Mouse (Mus musculus) right cerebral cortex, postnatal 36 days (tissue): ENCODE data around the gene Myo18b.

Experiments used
- DNase-seq, 2 experiments: peaks; one replicate each; pipeline ENCODE4 v3.0.0; 2022; ENCODE audit warnings: low spot score in 2 of 2, mixed read lengths in 1 of 2

Gene Myo18b

GRCm38 (mm10) chr5:112895674-112896654, at the start of gene Myo18b:
Myo18b (minus strand) TSS chr5:112896362.
- DNase-seq = no peak

DNA sequence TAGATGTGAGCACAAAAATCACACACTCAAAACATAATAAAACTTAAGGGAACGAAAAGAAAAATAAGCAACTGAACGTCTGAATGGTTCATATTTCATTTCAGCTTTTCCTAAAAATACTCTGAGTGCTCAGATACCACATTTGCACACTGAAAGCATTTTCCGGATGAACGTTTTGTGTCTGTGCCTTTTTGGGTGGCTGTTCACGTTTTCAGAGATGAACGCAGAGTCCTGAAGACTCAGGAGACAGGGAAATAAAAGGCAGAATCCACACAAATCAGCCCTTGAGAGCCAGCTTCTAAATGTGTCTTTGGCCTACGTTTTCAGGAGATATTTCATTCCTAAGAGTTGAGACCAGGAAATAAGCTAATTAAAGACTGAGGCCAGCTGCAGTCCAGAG, 49.8 kb upstream of the Myo18b start:
- no peak for DNase-seq

GRCm38 (mm10) chr5:112942244-112942643, 46.1 kb upstream of the Myo18b start:
- DNase-seq = no peak

- no peak for DNase-seq
Observed at GRCm38 (mm10) chr5:112941001-112941400, 44.8 kb upstream of the Myo18b start.

DNA sequence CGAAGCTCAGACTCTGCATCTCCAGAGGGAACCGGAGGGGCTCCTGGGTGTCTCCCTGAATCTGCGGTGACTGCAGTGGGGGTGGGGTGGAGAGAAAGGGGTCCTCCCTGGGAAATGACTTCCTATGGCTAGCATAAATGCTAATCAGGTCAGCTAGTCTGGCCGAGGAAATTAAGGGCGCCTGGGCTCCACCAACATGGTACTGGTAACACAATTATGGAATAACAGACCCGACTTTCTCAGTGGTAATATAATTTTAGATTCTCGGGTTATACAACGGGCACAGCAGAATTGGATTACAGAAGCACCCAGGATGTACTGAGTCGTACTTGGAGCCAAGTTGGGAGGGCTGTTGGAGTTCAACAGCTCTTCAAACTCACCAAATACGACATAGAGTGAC, 40.5 kb upstream of the Myo18b start:
- no peak for DNase-seq

- no peak for DNase-seq
Observed at GRCm38 (mm10) chr5:112935436-112935835, 39.3 kb upstream of the Myo18b start.

GRCm38 (mm10) chr5:112932878-112933567, 36.9 kb upstream of the Myo18b start:
- DNase-seq = no peak

- no peak for DNase-seq
Observed at GRCm38 (mm10) chr5:112931901-112932300, 35.7 kb upstream of the Myo18b start.

DNA sequence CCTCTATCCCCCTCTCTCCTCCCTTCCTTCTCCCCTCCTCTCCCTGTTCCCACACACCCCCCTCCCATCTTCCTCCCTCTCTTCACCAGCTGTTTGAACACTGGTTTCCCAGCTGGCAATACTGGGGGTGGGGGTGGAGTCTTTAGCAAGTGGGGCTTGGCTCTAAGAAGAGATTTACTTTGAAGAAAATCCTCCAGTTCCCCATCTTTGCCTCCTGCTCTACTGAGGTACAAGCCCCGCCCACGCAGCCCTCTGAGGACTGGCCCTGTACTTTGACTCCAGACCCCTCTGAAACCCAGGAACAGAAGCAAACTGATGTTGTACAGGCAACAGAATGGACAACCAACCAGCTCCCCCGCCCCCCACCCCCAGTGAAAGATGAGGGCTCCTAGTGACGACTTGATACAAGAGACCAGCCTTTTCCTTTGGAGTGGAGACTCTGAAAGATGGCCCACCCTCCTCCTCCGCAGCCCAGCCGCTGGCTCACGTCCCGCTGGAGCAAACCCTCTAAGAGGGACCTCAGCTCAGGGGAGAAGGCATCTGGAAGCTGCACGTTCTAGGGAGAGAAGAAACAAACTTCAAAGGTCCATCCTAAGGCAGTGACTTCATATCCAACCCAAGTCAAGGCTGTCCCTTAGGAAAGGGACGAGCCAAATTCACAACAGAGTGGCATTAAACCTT, 32.2 kb upstream of the Myo18b start:
- no peak for DNase-seq

DNA sequence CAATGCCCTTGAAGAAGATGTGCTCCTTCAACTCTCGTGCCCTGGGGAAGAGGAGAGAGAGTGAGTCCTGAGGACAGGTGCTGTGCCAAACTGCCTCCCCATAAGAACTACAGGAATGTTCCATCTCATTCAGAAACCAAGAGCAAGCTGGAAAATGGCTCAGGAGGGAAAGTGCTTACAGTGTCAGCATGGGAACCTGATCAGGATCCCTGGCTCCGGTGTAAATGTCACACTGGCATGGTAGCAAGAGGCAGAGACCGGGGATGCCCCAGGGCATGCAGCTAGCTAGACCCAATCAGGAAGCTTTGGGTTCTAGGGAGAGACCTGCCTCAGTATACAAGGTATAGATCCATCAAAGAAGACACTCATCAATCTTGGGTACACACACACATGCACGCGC, 29.3 kb upstream of the Myo18b start:
- no peak for DNase-seq

DNA sequence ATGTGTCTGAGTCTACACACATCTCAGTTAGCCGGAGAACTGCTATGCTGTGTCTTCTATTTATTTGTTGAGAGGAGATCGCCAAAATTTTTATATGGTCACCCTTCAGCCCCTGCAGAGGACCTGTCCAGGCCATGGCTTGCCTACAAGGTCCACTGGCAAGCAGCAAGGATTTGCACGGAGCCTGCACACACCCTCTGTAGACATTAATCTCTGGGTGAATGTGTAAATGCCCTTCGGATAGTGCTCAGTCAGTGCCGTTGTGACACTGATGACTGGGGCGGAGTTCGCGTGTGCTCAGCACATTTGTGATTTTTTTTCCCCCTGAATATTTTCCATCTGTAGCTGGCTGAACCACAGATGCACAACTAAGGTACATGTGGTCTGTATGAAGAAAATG, 28.6 kb upstream of the Myo18b start:
- no peak for DNase-seq

GRCm38 (mm10) chr5:112923841-112924240, 27.7 kb upstream of the Myo18b start:
- DNase-seq = no peak

DNA sequence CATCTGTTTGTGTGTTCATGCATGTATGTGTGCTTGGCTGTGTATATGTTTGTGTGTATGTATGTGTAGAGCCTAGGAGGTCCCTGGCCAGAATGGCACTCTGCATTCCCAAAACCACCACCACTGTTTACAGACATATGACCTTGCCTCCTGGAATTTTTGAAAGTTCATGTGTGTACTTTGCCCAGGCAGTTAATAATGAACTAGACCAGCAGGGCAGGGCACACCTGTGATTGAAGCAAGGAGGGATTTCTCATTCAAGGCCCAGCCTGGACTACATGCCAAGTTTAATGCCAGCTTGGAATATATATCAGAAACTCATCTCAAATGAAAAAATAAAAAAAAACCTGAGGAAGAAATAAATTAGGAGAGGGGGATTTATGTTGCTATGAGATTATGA, 25.8 kb upstream of the Myo18b start:
- no peak for DNase-seq

GRCm38 (mm10) chr5:112910381-112910780, 14.2 kb upstream of the Myo18b start:
- no peak for DNase-seq

GRCm38 (mm10) chr5:112908169-112908614, 12.0 kb upstream of the Myo18b start:
- DNase-seq = no peak

- DNase-seq = no peak
Observed at GRCm38 (mm10) chr5:112907504-112907903, 11.3 kb upstream of the Myo18b start.

DNA sequence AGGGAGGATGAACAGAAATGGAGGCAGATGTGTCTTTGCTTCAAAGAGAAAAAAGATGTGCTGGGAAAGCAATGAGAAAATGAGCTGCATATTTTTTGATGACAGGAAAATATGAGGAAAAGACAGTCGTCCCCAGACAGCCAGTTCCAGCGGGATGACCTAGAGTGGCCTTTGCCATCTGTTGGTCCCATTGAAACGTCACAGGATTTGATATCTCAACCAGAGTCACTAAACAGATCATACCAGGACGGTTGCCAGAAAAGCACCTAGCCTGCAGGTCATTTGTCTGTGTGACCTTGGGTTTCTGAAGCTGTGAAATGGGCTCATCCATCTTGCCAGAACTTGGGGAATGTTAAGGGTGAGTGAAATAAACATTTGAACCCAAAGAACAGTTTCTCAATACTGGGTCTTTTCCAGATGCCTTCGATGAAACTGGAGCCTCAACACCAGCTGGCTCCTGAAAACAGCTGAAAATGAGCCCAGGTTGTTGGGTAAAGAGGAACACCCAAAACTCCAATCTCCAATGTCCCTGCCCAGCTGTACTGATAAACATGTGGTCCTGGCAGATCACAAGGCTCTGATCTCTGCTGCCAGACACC, 2.6 kb downstream of the Myo18b start:
- DNase-seq = no peak

DNA sequence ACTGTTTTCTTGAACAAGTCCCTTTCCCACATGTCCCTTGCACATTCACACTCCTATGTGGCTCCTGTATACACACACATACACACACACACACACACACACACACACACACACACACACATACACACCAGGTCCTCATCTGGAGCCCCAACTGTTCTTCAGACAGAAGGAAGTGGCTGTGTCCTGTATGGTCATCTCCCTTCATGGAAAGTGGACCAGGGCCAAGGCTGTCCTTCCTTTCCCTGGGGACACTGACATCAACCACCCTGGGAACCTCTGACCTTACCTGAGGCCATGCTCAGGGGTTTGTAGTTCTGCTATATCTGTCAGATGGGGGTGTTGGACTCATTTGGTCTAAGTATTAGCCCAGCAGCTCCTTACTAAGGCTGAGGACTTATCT, 3.8 kb downstream of the Myo18b start:
- DNase-seq = no peak

DNA sequence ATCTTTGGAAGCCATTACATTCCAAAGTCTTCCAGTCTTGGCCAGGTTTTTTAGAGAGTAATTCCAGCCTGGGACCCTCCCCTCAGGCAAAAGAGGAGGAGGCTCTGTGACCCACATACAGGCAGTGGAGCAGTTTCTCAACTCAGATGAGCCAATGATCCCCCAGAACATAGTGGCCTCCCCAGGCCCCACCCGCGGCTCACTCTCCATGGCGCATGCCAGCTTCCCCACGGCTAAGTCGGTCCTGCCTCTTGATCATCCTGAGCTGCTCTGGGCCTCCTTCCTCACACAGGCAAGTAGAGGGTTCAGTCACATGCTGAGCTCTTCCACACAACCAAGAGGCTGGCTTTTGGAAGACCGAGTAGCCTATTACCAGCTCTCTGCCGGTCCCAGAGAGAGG, 7.5 kb downstream of the Myo18b start:
- DNase-seq = no peak

DNA sequence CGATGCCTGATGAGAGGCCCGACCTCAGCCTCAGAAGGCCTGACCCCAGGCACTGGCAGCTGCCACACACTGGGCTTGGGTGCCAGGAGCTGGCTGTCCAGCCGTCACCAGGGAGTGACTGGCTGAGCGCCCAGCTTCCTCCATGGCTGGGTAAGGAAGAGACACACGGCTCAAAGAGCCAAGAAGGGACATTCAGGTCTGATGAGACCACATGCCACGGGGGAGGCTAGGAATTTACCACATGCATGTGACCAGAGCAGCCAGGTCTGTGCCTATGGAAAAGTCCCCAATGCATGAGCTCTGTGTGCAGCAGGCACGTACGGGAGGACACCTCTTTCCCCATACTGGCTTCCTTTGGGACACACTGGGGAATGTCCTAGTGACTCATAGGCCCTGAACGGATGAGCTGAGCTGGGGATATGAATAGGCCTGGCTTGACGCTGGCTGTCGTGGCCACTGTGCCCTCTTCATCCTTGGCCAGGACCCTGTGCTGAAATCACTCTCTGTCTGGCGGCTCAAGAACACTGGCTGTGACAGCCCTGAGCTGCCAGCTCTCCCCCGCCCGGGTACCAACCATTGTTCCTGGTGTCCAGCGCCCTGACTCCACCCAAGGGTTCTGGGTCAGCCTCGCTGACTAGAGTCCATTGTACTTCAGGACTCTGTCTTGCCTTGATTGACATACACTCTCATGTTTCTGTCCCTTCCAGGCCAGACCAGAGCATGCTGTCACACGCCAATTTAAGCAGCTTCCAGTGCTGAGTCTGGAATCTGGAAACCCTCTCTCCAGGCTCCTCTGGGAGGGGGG, 9.3 kb downstream of the Myo18b start:
- peak in 1 of 2 experiments; percentile 30 for DNase-seq
